Mouse (Mus musculus) neural tube, embryonic 10.5 days (tissue): ENCODE results near the gene Rimkla.
"Not testable (repeated sequence)": the region's sequence is repeated elsewhere in the genome, so short reads cannot be mapped to it uniquely, and the experiment has no call there.

Experiments
- DNase-seq: peaks from one replicate; pipeline ENCODE4 v3.0.0-alpha.2; 2017; ENCODE audit warnings: low spot score; ENCODE audit errors: extremely low spot score

Rimkla gene

DNA sequence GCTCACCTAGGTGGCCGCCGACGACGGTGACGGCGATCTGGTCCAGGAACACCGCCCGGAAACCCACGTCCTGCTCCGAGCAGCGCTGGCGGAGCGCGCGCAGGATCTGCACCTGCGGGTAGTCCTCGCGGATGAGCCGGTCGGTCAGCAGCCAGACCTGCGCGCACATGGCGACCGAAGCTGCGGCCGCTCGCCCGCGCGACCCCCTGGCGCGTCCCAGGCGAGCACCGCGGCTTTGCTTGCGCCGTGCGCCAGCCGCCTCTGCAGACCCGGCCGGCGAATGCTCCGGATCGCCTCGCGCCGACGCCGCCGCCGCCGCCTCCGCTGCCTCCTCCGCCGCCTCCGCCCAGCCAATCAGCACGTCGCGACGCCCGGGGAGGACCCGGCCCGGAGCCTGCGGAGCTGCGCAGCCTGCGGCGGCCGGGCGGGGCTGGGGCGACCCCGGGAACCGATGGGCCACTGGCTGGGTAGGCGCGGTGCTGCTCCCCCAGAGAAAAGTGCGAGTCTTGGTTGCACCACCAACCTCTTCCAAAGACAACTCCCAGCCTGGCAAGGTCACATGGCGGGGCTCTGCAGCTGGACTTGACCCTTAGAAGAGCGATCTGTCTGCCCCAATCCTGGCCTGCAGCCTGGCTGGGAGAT, at the start of gene Rimkla:
Rimkla (minus strand) TSS at position 338 of the 642 bp plus-strand sequence.
- peak; percentile 79 for DNase-seq

DNA sequence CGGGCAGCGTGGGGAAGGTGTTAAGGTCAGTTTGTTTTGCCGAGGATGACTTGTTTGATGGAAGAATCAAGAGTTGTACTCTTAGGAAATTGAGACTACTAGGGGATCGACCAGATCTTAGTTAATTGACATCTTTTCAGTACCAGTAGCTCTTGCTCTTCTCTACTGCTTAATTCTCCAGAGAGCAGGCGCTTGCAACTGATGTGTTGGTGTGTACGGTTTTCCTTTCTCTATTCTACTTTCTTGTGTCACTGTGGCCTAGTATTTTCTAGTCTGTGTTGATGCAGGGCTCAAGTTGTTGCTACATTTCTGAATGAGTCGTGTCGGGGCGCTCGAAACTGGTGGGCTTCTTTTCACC, 48.1 kb upstream of the Rimkla start:
- DNase-seq, result no peak

- DNase-seq, result peak; percentile 73
Measured at GRCm38 (mm10) chr4:119539836-119540532, 47.6 kb upstream of the Rimkla start.

- DNase-seq, result peak; percentile 95
Measured at GRCm38 (mm10) chr4:119539031-119539824, 46.8 kb upstream of the Rimkla start, which contains the start of gene Frg2f1. Frg2f1 (minus strand) TSS chr4:119539529.

DNA sequence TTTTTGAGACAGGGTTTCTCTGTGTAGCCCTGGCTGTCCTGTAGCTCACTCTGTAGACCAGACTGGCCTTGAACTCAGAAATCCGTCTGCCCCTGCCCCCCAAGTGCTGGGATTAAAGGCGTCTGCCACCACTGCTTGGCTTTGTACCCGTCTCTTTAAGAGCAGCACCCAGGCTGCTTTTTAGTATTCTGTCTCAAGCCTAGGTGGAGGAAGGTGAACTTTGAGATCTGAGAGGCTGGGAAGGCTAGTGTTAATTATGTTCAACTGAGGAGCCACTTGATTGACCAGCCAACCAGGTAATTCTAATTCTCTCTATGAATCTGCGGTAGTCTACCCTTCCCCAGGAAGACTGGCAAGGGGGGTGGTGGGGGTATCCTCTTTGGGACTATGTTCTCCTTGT, 45.0 kb upstream of the Rimkla start:
- DNase-seq, result no peak

DNA sequence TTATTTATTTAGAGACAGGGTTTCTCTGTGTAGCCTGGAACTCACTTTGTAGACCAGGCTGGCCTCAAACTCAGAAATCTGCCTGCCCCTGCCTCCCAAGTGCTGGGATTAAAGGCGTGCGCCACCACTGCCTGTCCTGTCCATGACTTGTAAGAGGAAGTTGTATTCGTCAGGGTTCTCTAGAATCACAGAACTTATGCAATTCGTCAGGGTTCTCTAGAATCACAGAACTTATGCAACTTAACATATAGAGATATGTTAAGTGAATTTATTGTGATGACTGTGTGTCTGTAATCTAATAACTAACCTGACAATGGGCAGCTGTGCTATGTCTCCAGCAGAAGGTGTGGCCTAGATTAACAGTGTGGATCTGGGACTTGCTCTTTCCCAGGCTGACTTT, 44.2 kb upstream of the Rimkla start, which contains the start of gene Foxj3:
Foxj3 (plus strand) TSS at position 390 of the 400 bp plus-strand sequence.
- not testable (repeated sequence) for DNase-seq

GRCm38 (mm10) chr4:119535103-119535502, 42.7 kb upstream of the Rimkla start:
- DNase-seq, result no peak

- no peak for DNase-seq
Measured at GRCm38 (mm10) chr4:119531813-119532212, 39.4 kb upstream of the Rimkla start.

DNA sequence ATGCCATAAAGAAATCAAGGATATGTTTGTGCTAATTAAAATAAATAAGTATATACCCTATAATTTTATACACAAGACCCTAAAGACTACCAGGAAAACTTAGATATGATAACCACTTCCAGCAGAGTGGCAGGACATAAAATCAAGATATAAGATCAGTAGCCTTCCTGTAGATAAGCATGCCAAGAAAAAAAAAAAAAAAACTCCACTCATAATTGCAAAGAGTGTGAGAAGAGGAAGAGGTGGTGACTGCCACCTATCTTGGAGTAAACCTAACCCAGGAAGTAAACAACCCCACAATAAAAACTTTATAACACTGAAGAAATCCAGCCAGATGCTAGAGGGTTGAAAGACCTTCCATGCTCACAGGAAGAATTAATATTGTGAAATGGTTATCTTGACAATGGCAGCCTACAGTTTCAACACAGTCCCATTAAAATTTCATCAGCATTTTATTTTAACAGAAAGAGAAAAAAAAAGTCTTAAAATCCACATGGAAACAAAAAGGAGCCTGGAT, 34.0 kb upstream of the Rimkla start:
- DNase-seq, result no peak

GRCm38 (mm10) chr4:119524466-119524865, 32.0 kb upstream of the Rimkla start:
- DNase-seq, result no peak

- no peak for DNase-seq
Measured at GRCm38 (mm10) chr4:119524010-119524409, 31.6 kb upstream of the Rimkla start.

- no peak for DNase-seq
Measured at GRCm38 (mm10) chr4:119523575-119523974, 31.1 kb upstream of the Rimkla start.

DNA sequence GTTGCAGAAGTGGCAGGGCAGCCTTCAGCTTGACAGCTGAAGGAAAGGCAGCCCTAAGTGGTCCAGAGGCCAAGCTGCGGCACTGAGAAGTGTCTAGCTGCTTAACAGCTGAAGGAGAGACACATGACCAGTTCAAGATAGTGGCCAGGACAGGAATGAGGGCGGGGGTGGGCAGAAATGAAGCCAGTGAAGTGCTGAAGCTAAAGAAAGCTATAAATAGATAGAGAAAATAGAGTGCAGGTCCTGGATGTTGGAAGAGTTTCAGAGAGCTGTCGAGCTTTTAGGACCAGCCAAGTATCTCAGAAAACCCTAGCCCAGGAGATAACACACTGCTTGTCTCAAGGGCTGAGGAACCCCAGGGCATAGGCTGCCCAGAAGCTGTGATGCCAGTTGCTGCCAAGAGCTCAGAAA, 20.3 kb upstream of the Rimkla start:
- DNase-seq, result no peak

DNA sequence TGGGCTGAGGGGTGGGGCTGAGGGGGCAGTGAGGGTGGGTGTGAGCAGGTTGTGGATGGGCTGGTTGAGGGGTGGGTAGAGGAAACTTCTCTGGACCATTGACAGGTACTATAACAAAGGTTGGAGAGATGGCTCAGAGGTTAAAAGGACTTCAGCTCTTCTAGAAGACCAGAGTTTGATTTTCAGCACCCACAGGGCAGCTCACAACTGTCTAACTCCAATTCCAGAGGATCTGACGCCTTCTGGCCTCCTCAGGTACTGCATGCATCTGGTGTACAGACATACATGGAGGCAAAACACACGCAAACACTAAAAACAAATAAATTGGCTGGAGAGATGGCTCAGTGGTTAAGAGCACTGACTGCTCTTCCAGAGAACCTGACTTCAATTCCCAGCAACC, 19.2 kb upstream of the Rimkla start:
- no peak for DNase-seq

- DNase-seq, result no peak
Measured at GRCm38 (mm10) chr4:119498319-119498848, 6.0 kb upstream of the Rimkla start.

DNA sequence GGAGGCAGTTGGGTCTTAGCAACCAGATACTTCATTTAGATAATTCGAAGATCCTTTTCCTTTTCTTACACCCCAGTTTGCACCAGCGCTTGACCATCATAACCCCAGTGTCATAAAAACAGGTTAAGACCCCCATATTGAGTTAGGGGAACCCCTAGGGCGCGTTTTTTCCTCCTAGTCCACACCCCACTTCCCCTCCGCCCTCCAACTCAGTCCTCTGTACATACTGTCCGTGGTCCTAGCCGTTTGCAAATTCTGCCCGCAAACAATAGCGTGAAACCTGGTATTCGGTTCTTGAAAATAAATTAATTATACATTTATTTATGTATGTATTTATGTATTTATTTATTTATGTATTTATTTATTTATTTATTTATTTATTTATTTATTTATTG, 502 bp upstream of the Rimkla start:
- DNase-seq, result no peak

DNA sequence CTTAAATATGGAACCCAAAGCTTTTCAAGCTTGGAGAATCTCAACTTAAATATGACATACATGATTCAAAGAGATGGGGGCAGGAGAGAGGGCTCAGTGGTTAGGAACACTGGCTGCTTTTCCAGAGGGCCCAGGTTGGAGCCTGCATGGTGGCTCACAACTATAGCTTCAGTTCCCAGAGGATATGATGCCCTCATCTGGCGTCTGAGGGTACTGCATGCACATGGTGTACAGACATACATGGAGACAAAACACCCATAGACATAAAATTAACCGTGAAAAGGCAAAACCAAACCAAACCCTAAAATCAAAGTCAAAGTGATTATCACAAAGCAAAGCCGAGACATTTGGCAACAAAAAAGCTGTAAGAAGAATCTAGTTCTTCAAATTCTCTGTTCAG, 1.6 kb downstream of the Rimkla start:
- peak; percentile 26 for DNase-seq

DNA sequence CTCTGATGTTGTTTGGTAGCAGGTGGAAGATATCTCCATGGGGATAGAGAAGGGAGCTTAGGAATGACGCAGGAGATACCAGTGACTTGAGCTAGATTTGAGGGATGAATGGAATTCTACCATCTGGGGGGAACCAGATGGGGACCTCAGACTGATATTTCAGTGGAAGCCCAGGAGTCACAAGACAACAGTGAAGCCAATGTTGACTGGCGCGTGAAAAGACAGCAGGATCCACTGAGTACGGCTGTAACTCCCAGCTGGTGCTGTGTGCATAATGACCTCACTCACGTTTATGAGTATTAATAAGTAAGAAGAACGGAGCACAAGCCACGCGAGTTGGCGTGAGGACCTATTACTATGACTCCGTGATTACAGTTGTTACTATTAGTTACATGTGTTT, 2.8 kb downstream of the Rimkla start:
- no peak for DNase-seq

- no peak for DNase-seq
Measured at GRCm38 (mm10) chr4:119484882-119485281, 7.5 kb downstream of the Rimkla start.

DNA sequence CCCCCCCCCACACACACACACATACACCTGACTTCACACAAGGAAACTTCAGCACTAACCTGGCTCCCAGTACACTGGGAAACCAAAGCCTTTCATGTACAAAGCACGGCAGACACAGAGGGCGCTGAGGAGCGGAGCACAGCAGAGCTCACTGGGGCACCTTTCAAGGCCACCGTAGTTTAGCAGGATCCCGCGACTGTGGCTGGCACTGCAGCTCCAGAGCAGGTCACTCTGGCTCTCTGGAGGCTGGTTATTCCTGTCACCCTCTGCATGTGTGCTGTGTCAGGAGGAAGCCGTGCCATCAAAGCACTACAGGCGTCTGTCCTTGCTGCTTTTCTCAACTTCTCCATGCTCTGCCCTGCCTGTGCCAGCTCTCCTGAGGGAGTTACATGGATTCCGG, 9.4 kb downstream of the Rimkla start:
- DNase-seq, result no peak

DNA sequence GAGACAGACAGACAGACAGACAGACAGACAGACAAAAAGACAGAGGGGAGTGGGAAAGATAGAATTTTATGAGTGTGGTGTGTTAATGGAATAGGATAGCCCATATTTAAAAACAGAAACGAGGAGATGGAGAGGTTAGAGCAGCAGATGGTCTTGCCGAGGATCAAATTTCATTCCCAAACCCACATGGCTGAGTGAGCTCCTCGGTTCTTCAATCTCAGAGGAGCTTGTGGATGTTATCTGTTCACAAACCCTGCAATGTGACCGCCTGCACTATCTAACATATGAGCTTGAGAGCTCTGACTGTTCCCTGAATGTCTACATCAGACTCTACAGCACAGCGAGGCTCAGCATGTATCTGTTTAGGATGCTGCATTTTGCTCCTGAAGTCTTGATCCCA, 19.3 kb downstream of the Rimkla start:
- no peak for DNase-seq

DNA sequence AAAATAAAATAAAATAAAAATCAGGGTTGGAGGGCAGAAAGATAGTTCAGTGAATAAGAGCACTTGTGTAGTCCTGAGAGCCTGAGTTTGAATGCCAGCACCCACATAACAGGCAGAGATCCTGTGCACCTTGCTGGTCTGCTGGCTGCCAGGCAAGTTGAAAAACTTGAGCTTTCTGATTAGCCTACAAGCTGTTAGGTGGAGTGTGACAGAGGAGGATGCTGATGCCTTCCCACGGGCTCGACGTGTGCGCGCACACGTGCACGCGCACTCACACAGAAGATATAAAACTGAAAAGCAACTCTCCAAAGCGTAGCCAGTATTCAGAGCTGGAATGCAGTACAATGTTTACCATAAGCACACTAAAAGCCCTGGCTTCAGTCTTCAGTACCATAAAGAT, 19.9 kb downstream of the Rimkla start:
- no peak for DNase-seq
